Mouse (Mus musculus) forebrain, embryonic 16.5 days (tissue): ENCODE measurements around the gene Itih5. TPM values are rescaled to one million over a fixed set of nuclear protein-coding genes. Genes with fewer than 3 reads are reported as not detected.

ENCODE experiments used
- polyA plus RNA-seq: library from polyadenylated mRNA; unstranded; fragments of >200 nt; fragmentation: Nextera tagmentation; extraction: Ambion mirVana; gene quantifications from 2 replicates; pipeline ENCODE4 v1.2.1, GENCODE M21; 2015

Gene Itih5
- polyA plus RNA-seq, 1 experiment from 2014 or later, result 3.7 TPM

Other genes starting within 250 kb of the Itih5 start
- 14.3 and 14.5 TPM in 2 replicates for gene Taf3, start 105.0 kb upstream of the Itih5 start, polyA plus RNA-seq
- 543 and 544 TPM in 2 replicates for gene Atp5c1, start 73.1 kb upstream of the Itih5 start, polyA plus RNA-seq
- 34.2 and 39.8 TPM in 2 replicates for gene Kin, start 73.0 kb upstream of the Itih5 start, polyA plus RNA-seq
- 2.1 and 3.8 TPM in 2 replicates for gene Itih2, start 22.2 kb upstream of the Itih5 start, polyA plus RNA-seq
- gene Sfmbt2, start 216.9 kb downstream of the Itih5 start, polyA plus RNA-seq, result 2.3 and 3.7 TPM in 2 replicates